Mouse (Mus musculus) lung, adult 2 months (tissue): ENCODE results near the gene Rabep2.

Experiments used
- CTCF ChIP-seq: fragments of 200-500 bp; IDR thresholded peaks from 2 replicates; pipeline ENCODE4 v1.5.1; 2011; ENCODE audit warnings: mild to moderate bottlenecking, low read length, control low read depth; ENCODE audit not compliant: insufficient read depth
- POLR2A ChIP-seq: fragments of 200-500 bp; IDR thresholded peaks from 2 replicates; pipeline ENCODE4 v1.6.1; 2011; ENCODE audit warnings: low read depth, mild to moderate bottlenecking, control low read depth, low read length, borderline replicate concordance; ENCODE audit errors: extremely low read depth

DNA sequence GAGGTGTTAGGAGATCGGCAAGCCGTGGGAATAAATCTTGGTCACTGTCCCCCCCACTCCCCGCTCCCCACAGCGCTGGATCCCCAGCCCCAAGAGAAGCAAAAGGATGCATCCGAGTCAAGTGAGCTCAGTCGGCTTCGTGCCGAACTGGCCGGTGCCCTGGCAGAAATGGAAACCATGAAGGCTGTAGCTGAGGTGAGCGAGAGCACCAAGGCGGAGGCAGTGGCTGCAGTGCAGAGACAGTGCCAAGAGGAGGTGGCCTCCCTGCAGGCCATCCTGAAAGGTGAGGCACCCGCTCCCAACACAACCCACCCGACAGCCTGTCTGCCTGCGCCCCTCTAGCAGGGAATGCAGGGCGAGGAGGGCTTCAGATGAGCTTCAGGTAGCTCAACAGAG is 942 bp downstream of the Rabep2 start:
- TF ChIP-seq CTCF (no peak), POLR2A (no peak)
